Mouse (Mus musculus) neural tube, embryonic 13.5 days (tissue): ENCODE results near the gene Adsl. TPM values are rescaled to one million over a fixed set of nuclear protein-coding genes. Genes with fewer than 3 reads are reported as not detected.

Source experiments
- ATAC-seq: fragments of 200-750 bp; cut with Nextera tagmentation; 2 replicates; pipeline ENCODE4 v1.8.0; 2017; ENCODE audit warnings: low read depth, mild to moderate bottlenecking, moderate TSS enrichment, moderate library complexity
- H3K27ac ChIP-seq: fragments of 300-500 bp; sonication (generic); replicated peaks from 2 replicates; pipeline ENCODE4 v1.5.1; 2015; ENCODE audit warnings: moderate library complexity, mild to moderate bottlenecking, inconsistent platforms
- H3K27me3 ChIP-seq: fragments of 300-500 bp; sonication (generic); 2 replicates; pipeline ENCODE4 v1.6.1; 2015; ENCODE audit warnings: mild to moderate bottlenecking, inconsistent platforms
- H3K36me3 ChIP-seq: fragments of 300-500 bp; sonication (generic); 2 replicates; pipeline ENCODE4 v1.6.1; 2015; ENCODE audit warnings: mild to moderate bottlenecking, inconsistent platforms
- H3K4me1 ChIP-seq: fragments of 300-500 bp; sonication (generic); replicated peaks from 2 replicates; pipeline ENCODE4 v1.6.1; 2015; ENCODE audit warnings: inconsistent platforms
- H3K4me2 ChIP-seq: fragments of 300-500 bp; sonication (generic); 2 replicates; pipeline ENCODE4 v1.6.1; 2015; ENCODE audit warnings: inconsistent platforms, mild to moderate bottlenecking, moderate library complexity
- H3K4me3 ChIP-seq: fragments of 300-500 bp; sonication (generic); 2 replicates; pipeline ENCODE4 v1.5.1; 2015; ENCODE audit warnings: mild to moderate bottlenecking, inconsistent platforms
- H3K9ac ChIP-seq: fragments of 300-500 bp; sonication (generic); 2 replicates; pipeline ENCODE4 v1.6.1; 2015; ENCODE audit warnings: moderate library complexity, mild to moderate bottlenecking, inconsistent platforms
- H3K9me3 ChIP-seq: fragments of 300-500 bp; sonication (generic); 2 replicates; pipeline ENCODE4 v1.6.1; 2016; ENCODE audit warnings: inconsistent platforms
- WGBS: fragments of 180-500 bp; shearing (Covaris S2); methylation state at CpG from one replicate; pipeline ENCODE4 v1.1.7; 2015; 5-methylcytosine and 5-hydroxymethylcytosine counted together
- microRNA-seq: library from miRNA; unstranded; fragments of <30 nt; microRNA quantifications from one replicate; pipeline ENCODE4, GENCODE M21; 2016
- polyA plus RNA-seq: library from polyadenylated mRNA; unstranded; fragments of >200 nt; fragmentation: Nextera tagmentation; extraction: Ambion mirVana; gene quantifications from 2 replicates; pipeline ENCODE4 v1.2.1, GENCODE M21; 2015

Gene Adsl
- polyA plus RNA-seq, 1 experiment from 2014 or later: 90.5 TPM

DNA sequence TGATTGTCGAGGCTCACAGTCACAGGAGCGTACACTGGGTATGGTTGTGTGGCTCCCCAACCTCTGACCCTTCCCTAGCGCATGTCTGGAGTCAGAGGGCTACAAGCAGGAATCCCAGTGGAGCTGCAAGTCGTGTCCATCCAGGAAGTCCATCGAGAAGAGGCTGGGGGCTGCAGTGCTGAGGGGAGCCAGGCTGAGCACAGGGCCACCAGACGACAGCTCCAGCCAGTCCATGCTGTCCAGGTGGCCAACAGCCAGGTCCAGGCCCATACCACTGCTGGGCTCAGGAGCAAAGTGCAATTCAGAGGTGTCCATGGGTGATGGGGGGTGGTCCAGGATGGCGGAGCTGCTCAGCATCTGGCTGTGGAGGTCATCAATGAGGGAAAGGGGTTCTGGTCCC, 64.9 kb downstream of the Adsl start:
- no peak for ATAC-seq
- Histone ChIP-seq H3K4me1 (no peaks in the 10 kb centered on the region), H3K4me2 (no peak overlapping the region), H3K4me3 (no peak overlapping the region), H3K9ac (no peak overlapping the region), H3K27me3 (no peaks in the 10 kb centered on the region), H3K9me3 (no peaks in the 10 kb centered on the region), H3K36me3 (peaks cover 97% of the 10 kb centered on the region), H3K27ac (no peak overlapping the region)
- 84% methylated on average over 7 of the region's 7 CpGs for WGBS

DNA sequence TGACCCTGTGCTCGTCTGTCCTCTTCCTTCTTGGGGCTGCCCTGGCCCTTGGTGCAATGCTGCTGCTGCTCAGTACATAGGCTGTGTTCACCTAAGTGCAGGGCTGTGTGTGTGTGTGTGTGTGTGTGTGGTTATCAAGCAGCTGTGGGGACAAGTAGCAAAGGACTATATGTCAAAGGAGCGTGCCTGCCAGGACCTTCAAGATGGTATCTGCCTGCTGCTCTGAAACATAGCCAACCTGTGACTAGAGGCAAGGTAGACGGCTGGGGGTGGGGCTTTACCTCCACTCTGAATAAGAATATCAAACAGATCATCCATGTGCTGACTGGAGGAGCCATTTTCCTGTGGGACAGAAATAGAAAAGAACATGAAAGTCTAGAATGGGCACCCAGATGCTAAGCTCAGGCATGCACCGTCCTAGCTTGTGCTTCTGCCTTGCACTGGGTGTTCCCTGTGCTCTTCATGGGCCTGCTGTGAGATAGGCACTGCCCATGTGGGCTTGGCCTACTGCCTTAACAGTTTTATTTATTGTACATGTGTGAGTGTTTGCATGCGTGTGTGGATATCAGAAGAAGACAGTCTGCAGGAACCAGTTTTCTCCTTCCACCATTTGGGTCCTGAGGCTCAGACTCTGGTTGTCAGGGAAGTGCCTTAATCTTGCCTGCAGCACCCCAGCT, 66.9 kb downstream of the Adsl start:
- Histone ChIP-seq H3K27me3 (no peaks in the 10 kb centered on the region), H3K9ac (no peak overlapping the region), H3K4me1 (no peaks in the 10 kb centered on the region), H3K36me3 (peaks cover 97% of the 10 kb centered on the region), H3K27ac (no peak overlapping the region), H3K4me2 (no peak overlapping the region), H3K9me3 (no peaks in the 10 kb centered on the region), H3K4me3 (no peak overlapping the region)
- WGBS: 89% methylated on average over 5 of the region's 5 CpGs
- ATAC-seq: no peak

DNA sequence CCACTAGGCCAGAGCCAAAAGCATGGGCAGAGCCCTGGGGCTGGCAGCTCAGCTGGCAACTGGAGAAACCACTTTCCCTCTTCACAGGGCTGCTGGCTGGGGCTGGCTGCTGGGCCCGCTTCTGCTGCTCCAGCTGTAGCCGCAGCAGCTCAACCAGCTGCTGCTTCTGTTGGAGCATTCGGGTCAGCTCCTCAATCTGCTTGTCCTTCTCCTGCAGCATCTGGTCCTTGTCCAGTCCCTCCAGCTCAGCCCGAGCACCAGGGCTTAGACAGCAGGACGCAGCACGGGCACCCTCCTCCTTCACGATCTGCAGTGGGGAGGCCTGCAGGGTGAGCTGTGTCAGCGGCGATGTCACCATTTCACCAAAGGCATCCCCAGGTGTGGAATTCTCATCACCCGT, 68.2 kb downstream of the Adsl start:
- no peak overlapping the region for H3K9ac ChIP-seq
- 92% methylated on average over 10 of the region's 10 CpGs for WGBS
- H3K4me1 ChIP-seq: no peaks in the 10 kb centered on the region
- H3K9me3 ChIP-seq: no peaks in the 10 kb centered on the region
- no peak overlapping the region for H3K4me2 ChIP-seq
- H3K27me3 ChIP-seq: no peaks in the 10 kb centered on the region
- no peak overlapping the region for H3K27ac ChIP-seq
- no peak for ATAC-seq
- H3K4me3 ChIP-seq: no peak overlapping the region
- peaks cover 97% of the 10 kb centered on the region for H3K36me3 ChIP-seq

DNA sequence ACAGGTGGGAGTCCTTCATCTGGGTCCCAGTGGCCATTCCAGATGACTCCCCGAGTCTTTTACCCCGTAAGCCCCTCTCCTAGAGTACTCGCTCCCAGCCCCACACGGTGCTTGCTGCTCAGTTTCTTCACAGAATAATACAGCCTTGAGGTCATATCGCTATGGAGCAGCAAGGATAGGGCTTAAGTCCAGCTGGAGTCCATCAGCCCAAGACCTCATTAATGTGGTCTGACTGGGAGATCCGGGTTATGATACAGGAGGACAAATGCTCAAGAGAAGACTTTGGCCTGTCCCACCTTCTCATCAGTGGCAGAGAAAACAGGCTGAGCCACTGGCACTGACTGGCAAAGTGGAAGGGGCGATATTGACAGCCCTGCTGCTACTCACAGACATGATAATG, 69.0 kb downstream of the Adsl start:
- Histone ChIP-seq H3K36me3 (peaks cover 97% of the 10 kb centered on the region), H3K4me2 (no peak overlapping the region), H3K27ac (no peak overlapping the region), H3K9ac (no peak overlapping the region), H3K27me3 (no peaks in the 10 kb centered on the region), H3K9me3 (no peaks in the 10 kb centered on the region), H3K4me3 (no peak overlapping the region), H3K4me1 (no peaks in the 10 kb centered on the region)
- 94% methylated on average over 7 of the region's 7 CpGs for WGBS
- ATAC-seq: no peak

Small RNAs within 50 kb of the gene (microRNA-seq; reads per million reads assigned to microRNA genes)
- 9.6 reads per million, percentile 27 among the genes with 10 or more reads in this experiment for gene Mir5113

Other genes with a start within 250 kb of the Adsl start
- gene Tnrc6b, start 237.2 kb upstream of the Adsl start, polyA plus RNA-seq: 32.7 and 35.5 TPM in 2 replicates
- 51.1 and 55.8 TPM in 2 replicates for gene Sgsm3, start 29.3 kb downstream of the Adsl start, polyA plus RNA-seq
- gene Mrtfa, start 242.3 kb downstream of the Adsl start, polyA plus RNA-seq: 23.3 and 27.1 TPM in 2 replicates